Mouse (Mus musculus) stomach, embryonic 16.5 days (tissue): Measurements from ENCODE around the gene Ube2g2. TPM values are rescaled to one million over a fixed set of nuclear protein-coding genes. Genes with fewer than 3 reads are reported as not detected.
A peak's percentile ranks its signal among the peaks of the same experiment; 100 is the strongest.

Experiments
- ATAC-seq: fragments of 200-750 bp; cut with Nextera tagmentation; 2 replicates; pipeline ENCODE4 v1.8.0; 2017; ENCODE audit warnings: moderate number of reproducible peaks, moderate TSS enrichment; ENCODE audit not compliant: insufficient read depth, low FRiP score
- H3K27ac ChIP-seq: fragments of 300-500 bp; sonication (generic); 2 replicates; pipeline ENCODE4 v1.5.1; 2014; ENCODE audit warnings: low read length
- H3K27me3 ChIP-seq: fragments of 300-500 bp; sonication (generic); 2 replicates; pipeline ENCODE4 v1.6.1; 2014; ENCODE audit warnings: low read length, control low read depth, mixed read lengths; ENCODE audit not compliant: control insufficient read depth, insufficient read depth
- H3K36me3 ChIP-seq: fragments of 300-500 bp; sonication (generic); 2 replicates; pipeline ENCODE4 v1.6.1; 2014; ENCODE audit warnings: low read length; ENCODE audit not compliant: control insufficient read depth, insufficient read depth
- H3K4me1 ChIP-seq: fragments of 300-500 bp; sonication (generic); 2 replicates; pipeline ENCODE4 v1.6.1; 2014; ENCODE audit warnings: low read length, control low read depth, mixed read lengths; ENCODE audit not compliant: control insufficient read depth, insufficient read depth
- H3K4me2 ChIP-seq: fragments of 300-500 bp; sonication (generic); 2 replicates; pipeline ENCODE4 v1.6.1; 2014; ENCODE audit warnings: low read depth, low read length, mixed read lengths
- H3K4me3 ChIP-seq: fragments of 300-500 bp; sonication (generic); replicated peaks from 2 replicates; pipeline ENCODE4 v1.5.1; 2014; ENCODE audit warnings: mild to moderate bottlenecking, low read length
- H3K9ac ChIP-seq: fragments of 300-500 bp; sonication (generic); 2 replicates; pipeline ENCODE4 v1.6.1; 2014; ENCODE audit warnings: low read length
- H3K9me3 ChIP-seq: fragments of 300-500 bp; sonication (generic); replicated peaks from 2 replicates; pipeline ENCODE4 v1.6.1; 2016; ENCODE audit warnings: low read length, control low read depth; ENCODE audit not compliant: control insufficient read depth
- WGBS: fragments of 180-500 bp; shearing (Covaris S2); extraction: QIAGEN DNeasy Blood & Tissue Kit; methylation state at CpG from one replicate; pipeline ENCODE4 v1.1.7; 2014; 5-methylcytosine and 5-hydroxymethylcytosine counted together
- polyA plus RNA-seq: library from polyadenylated mRNA; unstranded; fragments of >200 nt; fragmentation: Nextera tagmentation; extraction: Ambion mirVana; gene quantifications from 2 replicates; pipeline ENCODE4 v1.2.1, GENCODE M21; 2015

Gene Ube2g2
- polyA plus RNA-seq, 1 experiment from 2014 or later: 78.0 TPM

GRCm38 (mm10) chr10:77604958-77605357, 17.1 kb upstream of the Ube2g2 start:
- no peak for ATAC-seq
- H3K27ac ChIP-seq: peak overlapping the region; percentile 99

GRCm38 (mm10) chr10:77605368-77605767, 16.7 kb upstream of the Ube2g2 start:
- peaks cover 11% of the 10 kb centered on the region; the same call in 1 of the 2 replicates for H3K4me1 ChIP-seq
- H3K36me3 ChIP-seq: peaks cover 5% of the 10 kb centered on the region
- 29% methylated on average over 1 of the region's 1 CpGs for WGBS
- ATAC-seq: no peak
- peak overlapping the region; percentile 99 for H3K27ac ChIP-seq
- peak overlapping the region; percentile 77; the same call in 1 of the 2 replicates for H3K4me3 ChIP-seq
- H3K27me3 ChIP-seq: no peaks in the 10 kb centered on the region
- peak overlapping the region; percentile 88 for H3K4me2 ChIP-seq
- H3K9me3 ChIP-seq: no peaks in the 10 kb centered on the region
- peak overlapping the region; percentile 89 for H3K9ac ChIP-seq

More at GRCm38 (mm10) chr10:77604958-77605357, 17.1 kb upstream of the Ube2g2 start:
- 0 out of 2 replicates have a peak, but pooled peaks cover 1% of the 10 kb centered on the region for H3K36me3 ChIP-seq
- no peak overlapping the region for H3K9ac ChIP-seq
- no peak overlapping the region for H3K4me3 ChIP-seq
- H3K4me2 ChIP-seq: no peak overlapping the region
- 64% methylated on average over 5 of the region's 5 CpGs for WGBS
- no peaks in the 10 kb centered on the region for H3K27me3 ChIP-seq
- no peaks in the 10 kb centered on the region for H3K9me3 ChIP-seq
- H3K4me1 ChIP-seq: peaks cover 11% of the 10 kb centered on the region; the same call in 1 of the 2 replicates

GRCm38 (mm10) chr10:77605908-77606826, 15.9 kb upstream of the Ube2g2 start, which contains the start of the genes Sumo3 and Gm49325:
Gene Sumo3, plus strand, starts transcription at chr10:77606097.
Gene Gm49325, plus strand, starts transcription at chr10:77606197.
- Histone ChIP-seq H3K9ac (peak within 1 kb of the TSS; percentile 89), H3K27ac (peak within 1 kb of the TSS; percentile 99), H3K4me2 (peak within 1 kb of the TSS; percentile 88), H3K9me3 (no peaks in the 10 kb centered on the region), H3K4me3 (peak within 1 kb of the TSS; percentile 77), H3K36me3 (peaks cover 8% of the 10 kb centered on the region), H3K27me3 (no peaks in the 10 kb centered on the region), H3K4me1 (peaks cover 11% of the 10 kb centered on the region; the same call in 1 of the 2 replicates)
- under 1% methylated on average over 115 of the region's 119 CpGs for whole genome bisulfite sequencing
- peak; percentile 94 for ATAC-seq

GRCm38 (mm10) chr10:77606855-77607254, 15.2 kb upstream of the Ube2g2 start:
- Histone ChIP-seq H3K27ac (peak overlapping the region; percentile 99), H3K9ac (peak overlapping the region; percentile 89), H3K36me3 (peaks cover 8% of the 10 kb centered on the region), H3K4me2 (peak overlapping the region; percentile 88), H3K27me3 (no peaks in the 10 kb centered on the region), H3K4me1 (peaks cover 11% of the 10 kb centered on the region; the same call in 1 of the 2 replicates), H3K4me3 (peak overlapping the region; percentile 77), H3K9me3 (no peaks in the 10 kb centered on the region)
- WGBS: 30% methylated on average over 7 of the region's 7 CpGs
- 0 out of 2 replicates have a peak, but pooled peaks have one; percentile 2 for ATAC-seq

GRCm38 (mm10) chr10:77607441-77607840, 14.6 kb upstream of the Ube2g2 start:
- Histone ChIP-seq H3K27ac (0 out of 2 replicates have a peak overlapping the region, but pooled peaks have one; percentile 99), H3K9me3 (no peaks in the 10 kb centered on the region), H3K36me3 (peaks cover 8% of the 10 kb centered on the region), H3K4me2 (peak overlapping the region; percentile 88), H3K4me3 (peak overlapping the region; percentile 77), H3K9ac (peak overlapping the region; percentile 89; the same call in 1 of the 2 replicates), H3K27me3 (no peaks in the 10 kb centered on the region), H3K4me1 (peaks cover 11% of the 10 kb centered on the region; the same call in 1 of the 2 replicates)
- ATAC-seq: no peak
- 64% methylated on average over 5 of the region's 5 CpGs for WGBS

GRCm38 (mm10) chr10:77608589-77608988, 13.5 kb upstream of the Ube2g2 start:
- 83% methylated on average over 8 of the region's 8 CpGs for WGBS

GRCm38 (mm10) chr10:77610221-77610961, 11.7 kb upstream of the Ube2g2 start:
- Histone ChIP-seq H3K36me3 (peaks cover 25% of the 10 kb centered on the region), H3K4me2 (no peak overlapping the region), H3K27ac (no peak overlapping the region), H3K27me3 (no peaks in the 10 kb centered on the region), H3K9me3 (no peaks in the 10 kb centered on the region), H3K4me3 (no peak overlapping the region), H3K9ac (no peak overlapping the region), H3K4me1 (peaks cover 17% of the 10 kb centered on the region; the same call in 1 of the 2 replicates)
- WGBS: 77% methylated on average over 8 of the region's 8 CpGs
- ATAC-seq: no peak

More at GRCm38 (mm10) chr10:77608589-77608988, 13.5 kb upstream of the Ube2g2 start:
- no peak for ATAC-seq
- Histone ChIP-seq H3K9me3 (no peaks in the 10 kb centered on the region), H3K36me3 (peaks cover 13% of the 10 kb centered on the region), H3K4me1 (peaks cover 14% of the 10 kb centered on the region; the same call in 1 of the 2 replicates), H3K27ac (no peak overlapping the region), H3K27me3 (no peaks in the 10 kb centered on the region), H3K9ac (no peak overlapping the region), H3K4me3 (no peak overlapping the region), H3K4me2 (no peak overlapping the region)

GRCm38 (mm10) chr10:77613409-77613808, 8.7 kb upstream of the Ube2g2 start:
- peaks cover 43% of the 10 kb centered on the region for H3K36me3 ChIP-seq
- WGBS: 81% methylated on average over 3 of the region's 3 CpGs
- no peaks in the 10 kb centered on the region for H3K9me3 ChIP-seq
- peaks cover 11% of the 10 kb centered on the region; the same call in 1 of the 2 replicates for H3K4me1 ChIP-seq
- peak overlapping the region; percentile 86 for H3K27ac ChIP-seq
- peak overlapping the region; percentile 32; the same call in 1 of the 2 replicates for H3K9ac ChIP-seq
- no peaks in the 10 kb centered on the region for H3K27me3 ChIP-seq
- no peak overlapping the region for H3K4me2 ChIP-seq
- no peak overlapping the region for H3K4me3 ChIP-seq
- ATAC-seq: peak; percentile 49; the same call in 1 of the 2 replicates
